Mouse (Mus musculus): ENCODE measurements around the gene Cyth1. TPM values are rescaled to one million over a fixed set of nuclear protein-coding genes. Genes with fewer than 3 reads are reported as not detected.

The Cyth1 gene
- total and polyA plus RNA-seq, 2 experiments from 2014 or later = 19.5 to 48.3 TPM

- Histone ChIP-seq H3K9me3 (ENCODE audit: low read length) (no peaks in the 10 kb centered on the region), H3K4me2 (ENCODE audit: low read depth, low read length) (no peak overlapping the region), H3K27ac (peak overlapping the region; percentile 60; the same call in 1 of the 2 replicates), H3K9ac (replicated peaks; ENCODE audit: low read length) (no peak overlapping the region), H3K4me1 (ENCODE audit: insufficient read depth, low read length) (peaks cover 54% of the 10 kb centered on the region), H3K36me3 (ENCODE audit: insufficient read depth, low read length) (no peaks in the 10 kb centered on the region), H3K27me3 (ENCODE audit: insufficient read depth, low read length) (no peaks in the 10 kb centered on the region), H3K4me3 (ENCODE audit: low read length) (no peak overlapping the region)
- 33% methylated on average over 3 of the region's 3 CpGs for WGBS
- peak; percentile 56 for DNase-seq (ENCODE audit: low spot score)
- no peak for TF ChIP-seq CTCF (IDR thresholded peaks at IDR 0.05; ENCODE audit: low read depth)
- ATAC-seq = no peak
These were observed 39.0 kb downstream of the Cyth1 start for GRCm38 (mm10) chr11:118209376-118209775.

- Histone ChIP-seq H3K9me3 (ENCODE audit: low read length) (no peaks in the 10 kb centered on the region), H3K9ac (replicated peaks; ENCODE audit: low read length) (no peak overlapping the region), H3K4me3 (ENCODE audit: low read length) (no peak overlapping the region), H3K4me2 (ENCODE audit: low read depth, low read length) (no peak overlapping the region), H3K4me1 (ENCODE audit: insufficient read depth, low read length) (peaks cover 54% of the 10 kb centered on the region), H3K27ac (peak overlapping the region; percentile 60), H3K27me3 (ENCODE audit: insufficient read depth, low read length) (no peaks in the 10 kb centered on the region), H3K36me3 (ENCODE audit: insufficient read depth, low read length) (no peaks in the 10 kb centered on the region)
- peak; percentile 27 for DNase-seq (ENCODE audit: low spot score)
- WGBS = 29% methylated on average over 8 of the region's 8 CpGs
- TF ChIP-seq CTCF (IDR thresholded peaks at IDR 0.05; ENCODE audit: low read depth) = no peak
- no peak for ATAC-seq
These were observed 39.6 kb downstream of the Cyth1 start for GRCm38 (mm10) chr11:118208672-118209272.

GRCm38 (mm10) chr11:118207424-118208033, 40.9 kb downstream of the Cyth1 start:
- Histone ChIP-seq H3K4me2 (ENCODE audit: low read depth, low read length) (no peak overlapping the region), H3K4me1 (ENCODE audit: insufficient read depth, low read length) (peaks cover 58% of the 10 kb centered on the region), H3K4me3 (ENCODE audit: low read length) (no peak overlapping the region), H3K9ac (replicated peaks; ENCODE audit: low read length) (no peak overlapping the region), H3K9me3 (ENCODE audit: low read length) (no peaks in the 10 kb centered on the region), H3K27ac (no peak overlapping the region), H3K27me3 (ENCODE audit: insufficient read depth, low read length) (no peaks in the 10 kb centered on the region), H3K36me3 (ENCODE audit: insufficient read depth, low read length) (no peaks in the 10 kb centered on the region)
- ATAC-seq (no peak), DNase-seq (ENCODE audit: low spot score) (no peak)
- TF ChIP-seq CTCF (IDR thresholded peaks at IDR 0.05; ENCODE audit: low read depth) = no peak
- 61% methylated on average over 3 of the region's 3 CpGs for WGBS

- no peaks in the 10 kb centered on the region for H3K9me3 ChIP-seq (ENCODE audit: low read length)
- no peak overlapping the region for H3K4me3 ChIP-seq (ENCODE audit: low read length)
- H3K4me2 ChIP-seq (ENCODE audit: low read depth, low read length) = no peak overlapping the region
- no peak overlapping the region for H3K27ac ChIP-seq
- WGBS = 68% methylated on average over 3 of the region's 3 CpGs
- TF ChIP-seq CTCF (IDR thresholded peaks at IDR 0.05; ENCODE audit: low read depth) = no peak
- no peaks in the 10 kb centered on the region for H3K36me3 ChIP-seq (ENCODE audit: insufficient read depth, low read length)
- H3K4me1 ChIP-seq (ENCODE audit: insufficient read depth, low read length) = peaks cover 56% of the 10 kb centered on the region
- no peak for ATAC-seq
- DNase-seq (ENCODE audit: low spot score) = no peak
- H3K9ac ChIP-seq (replicated peaks; ENCODE audit: low read length) = no peak overlapping the region
- H3K27me3 ChIP-seq (ENCODE audit: insufficient read depth, low read length) = no peaks in the 10 kb centered on the region
These were observed 42.1 kb downstream of the Cyth1 start for GRCm38 (mm10) chr11:118206267-118206666.

GRCm38 (mm10) chr11:118203469-118203868, 44.9 kb downstream of the Cyth1 start:
- Histone ChIP-seq H3K27ac (peak overlapping the region; percentile 94), H3K9me3 (ENCODE audit: low read length) (no peaks in the 10 kb centered on the region), H3K9ac (replicated peaks; ENCODE audit: low read length) (peak overlapping the region; percentile 66; the same call in 1 of the 2 replicates), H3K4me1 (ENCODE audit: insufficient read depth, low read length) (peaks cover 50% of the 10 kb centered on the region), H3K4me3 (ENCODE audit: low read length) (no peak overlapping the region), H3K36me3 (ENCODE audit: insufficient read depth, low read length) (no peaks in the 10 kb centered on the region), H3K4me2 (ENCODE audit: low read depth, low read length) (no peak overlapping the region), H3K27me3 (ENCODE audit: insufficient read depth, low read length) (no peaks in the 10 kb centered on the region)
- WGBS = 91% methylated on average over 6 of the region's 6 CpGs
- TF ChIP-seq CTCF (IDR thresholded peaks at IDR 0.05; ENCODE audit: low read depth) = no peak
- no peak for DNase-seq (ENCODE audit: low spot score)
- ATAC-seq = no peak

- Histone ChIP-seq H3K9me3 (ENCODE audit: low read length) (no peaks in the 10 kb centered on the region), H3K4me3 (ENCODE audit: low read length) (peak overlapping the region; percentile 38), H3K36me3 (ENCODE audit: insufficient read depth, low read length) (no peaks in the 10 kb centered on the region), H3K4me2 (ENCODE audit: low read depth, low read length) (peak overlapping the region; percentile 65), H3K4me1 (ENCODE audit: insufficient read depth, low read length) (peaks cover 53% of the 10 kb centered on the region), H3K9ac (replicated peaks; ENCODE audit: low read length) (peak overlapping the region; percentile 66), H3K27ac (peak overlapping the region; percentile 94), H3K27me3 (ENCODE audit: insufficient read depth, low read length) (no peaks in the 10 kb centered on the region)
- 4% methylated on average over 19 of the region's 19 CpGs for WGBS
- TF ChIP-seq CTCF (IDR thresholded peaks at IDR 0.05; ENCODE audit: low read depth) = no peak
- peak; percentile 87 for ATAC-seq
- peak; percentile 83 for DNase-seq (ENCODE audit: low spot score)
These were observed 45.8 kb downstream of the Cyth1 start for GRCm38 (mm10) chr11:118202410-118203233.
